Mouse (Mus musculus) embryonic facial prominence, embryonic 10.5 days (tissue): ENCODE results near the gene Cdh24. TPM values are rescaled to one million over a fixed set of nuclear protein-coding genes. Genes with fewer than 3 reads are reported as not detected.
A peak's percentile ranks its signal among the peaks of the same experiment; 100 is the strongest.

Experiments
- DNase-seq: peaks from one replicate; pipeline ENCODE4 v3.0.0-alpha.2; 2017; ENCODE audit warnings: low spot score
- H3K27ac ChIP-seq: fragments of 300-500 bp; sonication (generic); replicated peaks from 2 replicates; pipeline ENCODE4 v1.5.1; 2016; ENCODE audit warnings: mild to moderate bottlenecking
- H3K27me3 ChIP-seq: fragments of 300-500 bp; sonication (generic); replicated peaks from 2 replicates; pipeline ENCODE4 v1.6.1; 2016; ENCODE audit warnings: low read depth, mild to moderate bottlenecking; ENCODE audit not compliant: poor library complexity, severe bottlenecking
- H3K36me3 ChIP-seq: fragments of 300-500 bp; sonication (generic); replicated peaks from 2 replicates; pipeline ENCODE4 v1.6.1; 2016; ENCODE audit warnings: mild to moderate bottlenecking, moderate library complexity
- H3K4me1 ChIP-seq: fragments of 300-500 bp; sonication (generic); 2 replicates; pipeline ENCODE4 v1.6.1; 2016
- H3K4me3 ChIP-seq: fragments of 300-500 bp; sonication (generic); 2 replicates; pipeline ENCODE4 v1.5.1; 2016; ENCODE audit warnings: mild to moderate bottlenecking, moderate library complexity
- H3K9me3 ChIP-seq: fragments of 300-500 bp; sonication (generic); 2 replicates; pipeline ENCODE4 v1.6.1; 2016; ENCODE audit warnings: mild to moderate bottlenecking
- whole genome bisulfite sequencing: fragments of 180-500 bp; shearing (Covaris S2); methylation state at CpG from one replicate; pipeline ENCODE4 v1.1.7; 2016; 5-methylcytosine and 5-hydroxymethylcytosine counted together
- polyA plus RNA-seq: library from polyadenylated mRNA; unstranded; fragments of >200 nt; fragmentation: Nextera tagmentation; extraction: Ambion mirVana; gene quantifications from 2 replicates; pipeline ENCODE4 v1.2.1, GENCODE M21; 2016

Cdh24 gene
- polyA plus RNA-seq, 1 experiment from 2014 or later, result 6.0 TPM

DNA sequence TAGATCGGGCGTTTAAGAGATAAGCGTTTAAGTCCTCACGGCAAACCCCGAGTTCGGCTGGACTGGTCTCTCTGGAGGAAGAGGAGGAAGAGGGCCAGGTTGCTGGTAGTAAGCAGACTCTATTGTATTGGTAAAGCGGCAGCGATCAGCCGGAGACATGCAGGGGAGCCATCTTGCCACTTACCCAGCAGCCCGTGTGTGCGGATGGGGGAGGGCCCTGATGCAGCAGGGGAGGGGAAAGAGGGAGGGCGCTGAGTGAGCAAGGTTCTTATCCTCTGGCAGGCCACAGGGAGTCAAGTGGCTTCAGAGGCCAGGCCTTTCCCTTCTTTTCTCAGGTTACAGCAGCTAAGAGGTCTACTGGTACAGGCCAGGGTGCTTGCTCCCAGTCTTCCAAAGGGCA lies 12.3 kb upstream of the Cdh24 start:
- Histone ChIP-seq H3K27me3 (no peaks in the 10 kb centered on the region), H3K4me1 (peaks cover 50% of the 10 kb centered on the region), H3K36me3 (peaks cover 79% of the 10 kb centered on the region), H3K27ac (peak overlapping the region; percentile 95), H3K9me3 (no peaks in the 10 kb centered on the region), H3K4me3 (peak overlapping the region; percentile 80)
- 0% methylated on average over 12 of the region's 12 CpGs for WGBS
- DNase-seq, result peak; percentile 94

DNA sequence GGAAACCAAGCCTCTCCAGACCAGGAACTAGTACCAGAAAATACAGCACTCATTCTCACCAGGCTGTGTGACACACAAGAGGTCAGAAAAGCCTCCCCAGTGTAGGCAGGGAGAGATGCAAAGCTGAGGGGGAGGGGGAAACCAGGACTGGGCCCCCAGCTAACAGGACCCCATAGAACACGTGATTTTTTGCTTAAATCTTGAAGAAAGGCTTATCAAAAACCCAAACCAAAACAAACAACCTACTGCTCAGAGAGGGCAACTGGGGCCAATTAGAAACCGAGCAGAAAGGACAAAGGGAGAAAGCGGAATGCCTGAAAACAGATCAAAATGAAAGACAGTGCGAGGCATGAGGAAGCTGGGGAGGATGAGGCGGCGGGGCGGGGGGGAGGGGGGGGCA lies 11.6 kb upstream of the Cdh24 start:
- 0% methylated on average over 7 of the region's 7 CpGs for WGBS

GRCm38 (mm10) chr14:54651556-54651955 lies 10.4 kb upstream of the Cdh24 start:
- no peaks in the 10 kb centered on the region for H3K9me3 ChIP-seq
- H3K27ac ChIP-seq, result peak overlapping the region; percentile 95
- H3K4me3 ChIP-seq, result peak overlapping the region; percentile 80
- WGBS, result 80% methylated on average over 4 of the region's 4 CpGs
- H3K36me3 ChIP-seq, result peaks cover 79% of the 10 kb centered on the region
- peaks cover 52% of the 10 kb centered on the region for H3K4me1 ChIP-seq
- no peaks in the 10 kb centered on the region for H3K27me3 ChIP-seq
- no peak for DNase-seq

More for the DNA sequence above, 11.6 kb upstream of the Cdh24 start:
- DNase-seq, result peak; percentile 43
- no peaks in the 10 kb centered on the region for H3K9me3 ChIP-seq
- peaks cover 79% of the 10 kb centered on the region for H3K36me3 ChIP-seq
- H3K4me1 ChIP-seq, result peaks cover 52% of the 10 kb centered on the region
- peak overlapping the region; percentile 80 for H3K4me3 ChIP-seq
- peak overlapping the region; percentile 95 for H3K27ac ChIP-seq
- no peaks in the 10 kb centered on the region for H3K27me3 ChIP-seq

GRCm38 (mm10) chr14:54650621-54651454 lies 9.7 kb upstream of the Cdh24 start:
- H3K36me3 ChIP-seq, result peaks cover 79% of the 10 kb centered on the region
- no peaks in the 10 kb centered on the region for H3K27me3 ChIP-seq
- WGBS, result 67% methylated on average over 23 of the region's 23 CpGs
- peak; percentile 85 for DNase-seq
- H3K4me3 ChIP-seq, result peak overlapping the region; percentile 80
- H3K9me3 ChIP-seq, result no peaks in the 10 kb centered on the region
- H3K4me1 ChIP-seq, result peaks cover 52% of the 10 kb centered on the region
- H3K27ac ChIP-seq, result peak overlapping the region; percentile 95

- Histone ChIP-seq H3K4me3 (no peak overlapping the region), H3K27ac (no peak overlapping the region), H3K27me3 (no peaks in the 10 kb centered on the region), H3K9me3 (no peaks in the 10 kb centered on the region), H3K36me3 (peaks cover 90% of the 10 kb centered on the region), H3K4me1 (peaks cover 42% of the 10 kb centered on the region)
- DNase-seq, result no peak
- 88% methylated on average over 4 of the region's 4 CpGs for WGBS
Observed at GRCm38 (mm10) chr14:54647900-54648299, 6.7 kb upstream of the Cdh24 start.

DNA sequence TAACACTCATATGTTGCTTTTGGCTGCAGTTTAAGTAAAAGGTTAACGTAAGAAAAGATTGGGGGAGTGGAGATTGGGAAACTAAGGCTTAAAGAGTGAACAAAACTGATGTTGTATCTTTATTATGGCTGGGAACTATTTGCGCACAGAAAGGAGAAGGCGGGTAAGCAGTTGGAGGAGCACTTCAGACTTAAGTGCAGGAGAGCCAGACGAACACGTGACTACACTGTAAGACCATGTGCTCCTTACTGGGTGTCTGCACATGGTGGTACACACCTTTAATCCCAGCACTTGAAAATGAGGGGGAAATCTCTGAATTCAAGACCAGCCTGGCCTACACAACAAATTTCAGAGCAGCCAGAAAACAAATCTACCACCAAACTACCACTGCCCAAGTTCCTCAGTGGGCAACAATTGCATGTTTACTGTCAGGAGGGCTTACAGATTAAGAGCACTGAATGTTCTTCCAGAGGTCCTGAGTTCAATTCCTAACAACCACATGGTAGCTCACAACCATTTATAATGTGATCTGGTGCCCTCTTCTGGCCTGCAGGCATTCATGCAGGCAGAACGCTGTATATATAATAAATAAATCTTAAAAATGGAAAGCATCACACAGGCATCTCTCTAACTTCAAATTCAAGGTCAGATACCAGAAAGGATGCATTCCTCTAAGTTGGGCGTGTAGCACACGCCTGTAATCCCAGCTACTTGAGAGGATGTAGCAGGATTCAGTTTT lies 5.9 kb upstream of the Cdh24 start:
- H3K27ac ChIP-seq, result no peak overlapping the region
- DNase-seq, result no peak
- no peaks in the 10 kb centered on the region for H3K9me3 ChIP-seq
- 95% methylated on average over 8 of the region's 8 CpGs for WGBS
- peaks cover 98% of the 10 kb centered on the region for H3K36me3 ChIP-seq
- H3K4me3 ChIP-seq, result no peak overlapping the region
- H3K27me3 ChIP-seq, result no peaks in the 10 kb centered on the region
- peaks cover 36% of the 10 kb centered on the region for H3K4me1 ChIP-seq

DNA sequence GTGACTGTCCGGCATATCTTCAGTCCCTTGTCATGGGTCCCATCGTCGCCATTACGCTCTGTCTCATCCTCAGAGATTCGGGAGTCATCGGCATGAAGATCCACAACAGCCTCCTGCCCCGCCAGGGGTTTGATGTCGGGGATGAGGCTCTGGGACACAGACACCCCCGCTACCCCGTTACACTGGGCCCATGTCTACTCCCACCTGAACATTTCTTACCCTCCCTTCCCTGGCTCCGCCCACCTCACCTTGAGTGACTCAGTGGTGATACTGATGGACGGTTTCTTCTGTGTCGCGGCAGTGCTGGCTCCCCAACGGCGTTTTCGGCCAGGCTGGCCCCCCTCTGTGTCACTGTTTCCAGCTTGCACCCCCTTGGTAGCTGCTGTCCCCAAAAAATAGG lies 5.3 kb upstream of the Cdh24 start:
- Histone ChIP-seq H3K4me3 (no peak overlapping the region), H3K27me3 (no peaks in the 10 kb centered on the region), H3K9me3 (no peaks in the 10 kb centered on the region), H3K4me1 (peaks cover 35% of the 10 kb centered on the region), H3K27ac (no peak overlapping the region), H3K36me3 (peaks cover 96% of the 10 kb centered on the region)
- WGBS, result 95% methylated on average over 17 of the region's 17 CpGs
- DNase-seq, result no peak

DNA sequence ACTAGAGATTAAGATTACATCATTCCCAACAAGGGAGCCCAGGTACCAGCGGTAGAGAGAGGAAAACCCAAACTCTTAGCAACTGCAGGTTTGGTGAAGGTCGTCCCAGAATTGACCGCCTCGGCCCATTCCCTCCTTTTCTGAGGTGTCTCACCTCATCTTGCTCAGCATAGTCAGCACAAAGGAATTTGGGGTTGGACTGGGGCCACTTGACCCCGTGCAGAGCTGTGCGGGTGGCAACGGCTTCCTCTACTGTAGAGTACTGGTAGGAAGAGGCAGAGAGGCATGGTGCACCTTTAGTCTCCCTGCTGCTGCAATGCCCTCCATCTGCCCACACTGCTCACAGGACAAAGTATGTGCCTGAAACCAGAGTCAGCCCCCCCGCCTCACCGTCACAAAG lies 3.1 kb upstream of the Cdh24 start:
- H3K27me3 ChIP-seq, result no peaks in the 10 kb centered on the region
- H3K4me3 ChIP-seq, result no peak overlapping the region
- H3K27ac ChIP-seq, result no peak overlapping the region
- no peak for DNase-seq
- 94% methylated on average over 9 of the region's 9 CpGs for WGBS
- H3K9me3 ChIP-seq, result no peaks in the 10 kb centered on the region
- H3K36me3 ChIP-seq, result peaks cover 76% of the 10 kb centered on the region
- H3K4me1 ChIP-seq, result peaks cover 35% of the 10 kb centered on the region

GRCm38 (mm10) chr14:54643011-54643410 lies 1.8 kb upstream of the Cdh24 start:
- no peak for DNase-seq
- Histone ChIP-seq H3K4me1 (peaks cover 35% of the 10 kb centered on the region), H3K27me3 (no peaks in the 10 kb centered on the region), H3K36me3 (peaks cover 77% of the 10 kb centered on the region), H3K9me3 (no peaks in the 10 kb centered on the region), H3K27ac (no peak overlapping the region), H3K4me3 (no peak overlapping the region)
- WGBS, result 93% methylated on average over 2 of the region's 2 CpGs

DNA sequence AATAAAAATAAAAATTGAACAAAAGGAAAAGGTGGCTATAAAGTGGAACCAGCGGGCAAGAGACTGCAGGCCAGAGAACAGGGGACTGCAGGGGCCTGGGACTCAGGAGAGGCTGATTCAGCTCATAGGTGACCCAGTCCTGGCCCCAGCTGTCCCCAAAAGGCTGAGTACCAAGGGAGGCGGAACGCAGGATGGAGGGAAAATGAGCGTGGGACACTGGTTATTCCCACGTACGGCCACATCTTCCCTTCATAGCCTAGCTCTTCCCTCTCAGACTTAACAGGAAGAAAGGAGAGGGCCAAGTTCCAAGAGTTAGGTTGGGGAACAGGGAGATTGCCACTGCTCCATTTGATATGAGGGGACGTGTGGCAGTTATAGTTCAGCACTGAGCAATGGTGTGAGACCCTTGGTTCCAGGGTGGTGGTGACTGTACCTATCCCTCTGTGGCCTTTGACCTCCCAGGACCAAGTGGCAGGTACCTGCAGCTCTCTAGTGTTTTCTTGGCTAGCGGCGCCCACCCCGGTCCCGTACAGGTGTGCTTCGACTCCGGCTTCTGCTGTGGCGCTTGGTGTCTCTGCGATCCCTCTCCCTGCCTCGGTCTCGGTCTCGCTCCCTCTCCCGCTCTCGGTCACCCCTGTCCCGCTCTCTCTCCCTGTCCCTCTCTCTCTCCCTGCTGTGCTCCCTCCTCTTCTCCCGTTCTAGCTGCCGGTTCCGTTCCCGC lies 1.2 kb upstream of the Cdh24 start:
- no peak for DNase-seq
- H3K36me3 ChIP-seq, result peaks cover 77% of the 10 kb centered on the region
- peaks cover 35% of the 10 kb centered on the region for H3K4me1 ChIP-seq
- H3K27me3 ChIP-seq, result no peaks in the 10 kb centered on the region
- H3K27ac ChIP-seq, result no peak overlapping the region
- no peaks in the 10 kb centered on the region for H3K9me3 ChIP-seq
- peak overlapping the region; percentile 88 for H3K4me3 ChIP-seq
- 80% methylated on average over 25 of the region's 25 CpGs for WGBS

DNA sequence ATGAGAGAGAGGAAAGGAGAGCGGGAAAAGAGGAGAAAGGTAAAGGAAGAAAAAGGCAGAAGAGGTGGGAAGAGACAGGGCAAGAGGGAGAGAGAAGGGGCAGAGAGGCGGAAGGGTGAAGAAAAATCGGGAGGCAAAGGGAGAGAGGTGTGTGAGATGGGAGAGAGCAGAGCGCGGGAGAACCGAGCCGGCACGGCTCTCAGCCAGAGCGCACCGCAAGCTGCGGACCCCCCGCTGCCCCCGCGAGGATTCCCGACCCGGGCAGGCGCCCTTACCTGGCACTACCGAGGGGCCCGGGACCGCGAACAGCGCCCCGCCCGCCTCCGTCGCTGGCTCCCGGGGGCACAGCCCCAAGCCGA lies 239 bp downstream of the Cdh24 start, which contains the start of gene Gm17606:
Gene Gm17606, plus strand, starts transcription at position 7 of the 359 bp plus-strand sequence.
- WGBS, result under 1% methylated on average over 28 of the region's 28 CpGs
- H3K36me3 ChIP-seq, result peaks cover 77% of the 10 kb centered on the region
- peaks cover 35% of the 10 kb centered on the region for H3K4me1 ChIP-seq
- no peaks in the 10 kb centered on the region for H3K9me3 ChIP-seq
- DNase-seq, result no peak
- peak within 1 kb of the TSS; percentile 95 for H3K27ac ChIP-seq
- peak within 1 kb of the TSS; percentile 88 for H3K4me3 ChIP-seq
- H3K27me3 ChIP-seq, result no peaks in the 10 kb centered on the region

DNA sequence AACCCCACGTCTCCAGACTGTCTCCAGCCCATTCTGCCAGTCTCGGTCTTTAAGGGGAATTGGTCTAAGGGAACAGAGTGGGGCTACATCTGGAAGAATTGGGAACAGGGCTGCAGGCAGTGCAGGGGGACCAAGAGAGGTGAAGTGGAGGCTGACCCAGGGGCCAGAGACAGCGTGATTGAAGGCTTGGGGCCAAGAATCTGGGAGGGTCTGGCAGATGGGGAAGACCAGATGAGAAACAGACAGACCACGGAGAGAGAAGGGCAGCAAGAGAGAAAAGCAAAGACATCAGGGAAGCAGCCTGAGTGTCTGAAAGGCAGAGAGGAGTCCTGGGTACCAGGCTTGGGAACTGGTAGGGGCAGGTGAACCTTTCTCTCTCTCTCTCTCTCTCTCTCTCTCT lies 1.0 kb downstream of the Cdh24 start:
- WGBS, result 16% methylated on average over 4 of the region's 4 CpGs
- no peak for DNase-seq
- peaks cover 75% of the 10 kb centered on the region for H3K36me3 ChIP-seq
- H3K27ac ChIP-seq, result peak overlapping the region; percentile 95
- H3K4me3 ChIP-seq, result peak overlapping the region; percentile 88
- peaks cover 35% of the 10 kb centered on the region for H3K4me1 ChIP-seq
- H3K27me3 ChIP-seq, result no peaks in the 10 kb centered on the region
- no peaks in the 10 kb centered on the region for H3K9me3 ChIP-seq
